Mouse (Mus musculus): Measurements from ENCODE around the gene Ankfy1. TPM values are rescaled to one million over a fixed set of nuclear protein-coding genes. Genes with fewer than 3 reads are reported as not detected.

The Ankfy1 gene
- polyA plus RNA-seq, 1 experiment from 2014 or later: 28.1 TPM

DNA sequence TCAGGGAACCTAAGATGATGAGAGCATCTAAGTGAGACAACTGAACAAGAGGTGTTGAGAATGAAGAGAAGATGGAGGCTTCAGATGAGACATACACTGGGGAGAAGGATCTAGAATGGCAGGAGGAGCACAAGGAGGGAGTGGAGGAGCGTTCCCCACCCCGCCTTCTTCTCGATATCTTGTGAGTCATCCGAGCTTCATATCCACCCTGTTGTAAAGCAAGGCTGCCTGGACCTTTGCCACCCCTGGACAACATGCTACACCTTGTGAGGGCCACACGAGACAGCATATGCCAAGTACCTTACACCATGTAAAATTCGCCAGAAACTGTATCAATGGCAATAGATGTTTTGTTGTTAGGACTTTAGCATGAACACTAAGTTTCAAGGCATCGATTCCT is 131.2 kb downstream of the Ankfy1 start:
- 94% methylated on average over 7 of the region's 7 CpGs for WGBS
- H3K9ac ChIP-seq (ENCODE audit: low read depth, low read length): no peak overlapping the region
- no peaks in the 10 kb centered on the region for H3K36me3 ChIP-seq (ENCODE audit: control insufficient read depth, insufficient read depth, low read length)

More for the DNA sequence above, 131.2 kb downstream of the Ankfy1 start:
- H3K27me3 ChIP-seq (ENCODE audit: control insufficient read depth, insufficient read depth, low read length): no peaks in the 10 kb centered on the region
- H3K4me2 ChIP-seq (replicated peaks; ENCODE audit: low read depth, low read length): no peak overlapping the region
- H3K9me3 ChIP-seq (ENCODE audit: control insufficient read depth, low read length): no peaks in the 10 kb centered on the region
- H3K4me3 ChIP-seq (ENCODE audit: low read depth, low read length): no peak overlapping the region
- H3K27ac ChIP-seq (ENCODE audit: low read depth, low read length): no peak overlapping the region
- no peaks in the 10 kb centered on the region for H3K4me1 ChIP-seq (replicated peaks; ENCODE audit: control insufficient read depth, insufficient read depth, low read length)
- ATAC-seq (ENCODE audit: low FRiP score): no peak
- DNase-seq (ENCODE audit: low spot score): no peak

Other genes starting within 250 kb of the Ankfy1 start
- gene Mybbp1a, start 248.7 kb upstream of the Ankfy1 start, polyA plus RNA-seq (2014; fragmentation: Nextera tagmentation; extraction: Ambion mirVana): 112 and 145 TPM in 2 replicates
- 5.3 and 6.2 TPM in 2 replicates for gene Spns2, start 200.1 kb upstream of the Ankfy1 start, polyA plus RNA-seq (2014; fragmentation: Nextera tagmentation; extraction: Ambion mirVana)
- not detected in 2 replicates for gene Spns3, start 139.5 kb upstream of the Ankfy1 start, polyA plus RNA-seq (2014; fragmentation: Nextera tagmentation; extraction: Ambion mirVana)
- 127 and 131 TPM in 2 replicates for gene Ube2g1, start 82.7 kb upstream of the Ankfy1 start, polyA plus RNA-seq (2014; fragmentation: Nextera tagmentation; extraction: Ambion mirVana)
- gene Cyb5d2, start 106.1 kb downstream of the Ankfy1 start, polyA plus RNA-seq (2014; fragmentation: Nextera tagmentation; extraction: Ambion mirVana): 3.4 and 4.5 TPM in 2 replicates
- gene Zzef1, start 106.2 kb downstream of the Ankfy1 start, polyA plus RNA-seq (2014; fragmentation: Nextera tagmentation; extraction: Ambion mirVana): 8.0 and 14.0 TPM in 2 replicates